Mouse (Mus musculus) ES-Bruce4 (cell line): Measurements from ENCODE around the gene Akap6.

Experiments used
- CTCF ChIP-seq: IDR thresholded peaks from one replicate; pipeline ENCODE4 v1.8.1; 2011; ENCODE audit warnings: low read depth, low read length
- EP300 ChIP-seq: IDR thresholded peaks from 2 replicates; pipeline ENCODE4 v1.6.1; 2011; ENCODE audit warnings: low read depth, low read length; ENCODE audit not compliant: insufficient read depth
- POLR2A ChIP-seq: IDR thresholded peaks from one replicate; pipeline ENCODE4 v1.8.1; 2011; ENCODE audit warnings: low read length; ENCODE audit not compliant: insufficient read depth

GRCm38 (mm10) chr12:52701201-52701641, 2.0 kb downstream of the Akap6 start:
- TF ChIP-seq CTCF: no peak
- no peak for TF ChIP-seq POLR2A
- no peak for TF ChIP-seq EP300
